Mouse (Mus musculus) stomach, postnatal 0 days (tissue): ENCODE measurements around the gene Fxyd2.
A peak's percentile ranks its signal among the peaks of the same experiment; 100 is the strongest.

Experiments used
- CTCF ChIP-seq: IDR thresholded peaks from 2 replicates; pipeline ENCODE4 v1.5.1; 2016; ENCODE audit warnings: antibody characterized with exemption, low read depth, mild to moderate bottlenecking, moderate library complexity
- EP300 ChIP-seq: optimal IDR thresholded peaks from 2 replicates; pipeline ENCODE3; 2016; ENCODE audit warnings: antibody characterized with exemption

- peak; percentile 81 for TF ChIP-seq CTCF
- no peak for TF ChIP-seq EP300
Measured at GRCm38 (mm10) chr9:45411803-45412202, 12.3 kb downstream of the Fxyd2 start.
